Mouse (Mus musculus) thymus, adult 2 months (tissue): ENCODE measurements around the gene Nadk2. TPM values are rescaled to one million over a fixed set of nuclear protein-coding genes. Genes with fewer than 3 reads are reported as not detected.

Experiments used
- DNase-seq: peaks from one replicate; pipeline ENCODE4 v3.0.0; 2021
- H3K27ac ChIP-seq: fragments of 200-500 bp; 2 replicates; pipeline ENCODE4 v1.5.1; 2012; ENCODE audit warnings: low read length, control low read depth; ENCODE audit not compliant: control insufficient read depth, insufficient read depth
- H3K27me3 ChIP-seq: fragments of 200-500 bp; 2 replicates; pipeline ENCODE4 v1.6.1; 2012; ENCODE audit warnings: mild to moderate bottlenecking, low read length, moderate library complexity, mixed read lengths; ENCODE audit not compliant: control insufficient read depth, insufficient read depth
- H3K36me3 ChIP-seq: fragments of 200-500 bp; 2 replicates; pipeline ENCODE4 v1.6.1; 2012; ENCODE audit warnings: mild to moderate bottlenecking, low read length, moderate library complexity; ENCODE audit not compliant: control insufficient read depth, insufficient read depth
- H3K4me1 ChIP-seq: fragments of 200-500 bp; replicated peaks from 2 replicates; pipeline ENCODE4 v1.6.1; 2012; ENCODE audit warnings: low read length; ENCODE audit not compliant: control insufficient read depth, insufficient read depth
- H3K4me3 ChIP-seq: fragments of 200-500 bp; 2 replicates; pipeline ENCODE4 v1.5.1; 2012; ENCODE audit warnings: mild to moderate bottlenecking, low read length, control low read depth, moderate library complexity; ENCODE audit not compliant: control insufficient read depth, insufficient read depth
- CTCF ChIP-seq: fragments of 200-500 bp; IDR thresholded peaks from 2 replicates; pipeline ENCODE4 v1.5.1; 2012; ENCODE audit warnings: mild to moderate bottlenecking, control low read depth, low read length, moderate library complexity, borderline replicate concordance; ENCODE audit not compliant: control insufficient read depth, poor library complexity, insufficient read depth; ENCODE audit errors: extremely low read depth
- POLR2A ChIP-seq: fragments of 200-500 bp; IDR thresholded peaks from 2 replicates; pipeline ENCODE4 v1.6.1; 2012; ENCODE audit warnings: mild to moderate bottlenecking, low read length, control low read depth, moderate library complexity; ENCODE audit not compliant: control insufficient read depth, poor library complexity, insufficient read depth; ENCODE audit errors: extremely low read depth
- WGBS: fragments of 180-500 bp; shearing (Covaris S2); methylation state at CpG from one replicate; pipeline ENCODE4 v1.1.7; 2018; 5-methylcytosine and 5-hydroxymethylcytosine counted together
- polyA plus RNA-seq: library from polyadenylated mRNA; depleted of rRNA; stranded (reverse); fragments of >200 nt; gene quantifications from 2 replicates; pipeline ENCODE4 v1.2.3, GENCODE M21; 2012; rRNA removed

Gene Nadk2
- polyA plus RNA-seq, result 14.1 and 15.3 TPM in 2 replicates

- Histone ChIP-seq H3K27ac (peak within 1 kb of the TSS; percentile 4; the same call in 1 of the 2 replicates), H3K36me3 (no peaks in the 10 kb centered on the region), H3K4me1 (peaks cover 10% of the 10 kb centered on the region), H3K27me3 (no peaks in the 10 kb centered on the region), H3K4me3 (peak within 1 kb of the TSS; percentile 72)
- TF ChIP-seq POLR2A, result peak; percentile 49
- TF ChIP-seq CTCF, result no peak
- peak; percentile 94 for DNase-seq
- under 1% methylated on average over 31 of the region's 54 CpGs for WGBS
These were observed at the start of gene Nadk2 for GRCm38 (mm10) chr15:9070912-9071555. TSS of gene Nadk2 (plus strand) at chr15:9071260.

GRCm38 (mm10) chr15:9055704-9056103 lies 15.4 kb upstream of the Nadk2 start:
- no peak for DNase-seq
- H3K36me3 ChIP-seq, result no peaks in the 10 kb centered on the region
- no peaks in the 10 kb centered on the region for H3K27me3 ChIP-seq
- no peak for TF ChIP-seq POLR2A
- H3K4me1 ChIP-seq, result no peaks in the 10 kb centered on the region
- no peak overlapping the region for H3K4me3 ChIP-seq
- no peak overlapping the region for H3K27ac ChIP-seq

- Histone ChIP-seq H3K4me3 (no peak overlapping the region), H3K4me1 (no peaks in the 10 kb centered on the region), H3K27ac (no peak overlapping the region), H3K36me3 (no peaks in the 10 kb centered on the region), H3K27me3 (no peaks in the 10 kb centered on the region)
- no peak for DNase-seq
- 95% methylated on average over 2 of the region's 2 CpGs for WGBS
- TF ChIP-seq CTCF, result no peak
- no peak for TF ChIP-seq POLR2A
These were observed 11.2 kb upstream of the Nadk2 start for GRCm38 (mm10) chr15:9059856-9060255.

GRCm38 (mm10) chr15:9061150-9061882 lies 9.7 kb upstream of the Nadk2 start:
- H3K27ac ChIP-seq, result no peak overlapping the region
- WGBS, result 93% methylated on average over 7 of the region's 7 CpGs
- no peak overlapping the region for H3K4me3 ChIP-seq
- DNase-seq, result no peak
- H3K27me3 ChIP-seq, result no peaks in the 10 kb centered on the region
- no peak for TF ChIP-seq POLR2A
- no peak for TF ChIP-seq CTCF
- no peaks in the 10 kb centered on the region for H3K4me1 ChIP-seq
- no peaks in the 10 kb centered on the region for H3K36me3 ChIP-seq

GRCm38 (mm10) chr15:9068881-9069280 lies 2.2 kb upstream of the Nadk2 start:
- no peak overlapping the region for H3K27ac ChIP-seq
- H3K36me3 ChIP-seq, result no peaks in the 10 kb centered on the region
- 94% methylated on average over 4 of the region's 4 CpGs for WGBS
- H3K4me1 ChIP-seq, result peaks cover 10% of the 10 kb centered on the region
- no peak overlapping the region for H3K4me3 ChIP-seq
- H3K27me3 ChIP-seq, result no peaks in the 10 kb centered on the region
- DNase-seq, result no peak
- no peak for TF ChIP-seq CTCF
- no peak for TF ChIP-seq POLR2A

- TF ChIP-seq POLR2A, result no peak
- no peak for TF ChIP-seq CTCF
- Histone ChIP-seq H3K4me3 (peak overlapping the region; percentile 72), H3K27me3 (no peaks in the 10 kb centered on the region), H3K4me1 (peaks cover 10% of the 10 kb centered on the region), H3K27ac (peak overlapping the region; percentile 4; the same call in 1 of the 2 replicates), H3K36me3 (no peaks in the 10 kb centered on the region)
- 3% methylated on average over 3 of the region's 3 CpGs for WGBS
- no peak for DNase-seq
These were observed 707 bp upstream of the Nadk2 start for GRCm38 (mm10) chr15:9070353-9070752.
